Mouse (Mus musculus) T-cell, adult 2 months (primary cell): ENCODE measurements around the gene Fam163b.
A peak's percentile ranks its signal among the peaks of the same experiment; 100 is the strongest.

Source experiments
- DNase-seq: peaks from one replicate; pipeline ENCODE4 v3.0.0; 2022; ENCODE audit warnings: low spot score

Fam163b gene

DNA sequence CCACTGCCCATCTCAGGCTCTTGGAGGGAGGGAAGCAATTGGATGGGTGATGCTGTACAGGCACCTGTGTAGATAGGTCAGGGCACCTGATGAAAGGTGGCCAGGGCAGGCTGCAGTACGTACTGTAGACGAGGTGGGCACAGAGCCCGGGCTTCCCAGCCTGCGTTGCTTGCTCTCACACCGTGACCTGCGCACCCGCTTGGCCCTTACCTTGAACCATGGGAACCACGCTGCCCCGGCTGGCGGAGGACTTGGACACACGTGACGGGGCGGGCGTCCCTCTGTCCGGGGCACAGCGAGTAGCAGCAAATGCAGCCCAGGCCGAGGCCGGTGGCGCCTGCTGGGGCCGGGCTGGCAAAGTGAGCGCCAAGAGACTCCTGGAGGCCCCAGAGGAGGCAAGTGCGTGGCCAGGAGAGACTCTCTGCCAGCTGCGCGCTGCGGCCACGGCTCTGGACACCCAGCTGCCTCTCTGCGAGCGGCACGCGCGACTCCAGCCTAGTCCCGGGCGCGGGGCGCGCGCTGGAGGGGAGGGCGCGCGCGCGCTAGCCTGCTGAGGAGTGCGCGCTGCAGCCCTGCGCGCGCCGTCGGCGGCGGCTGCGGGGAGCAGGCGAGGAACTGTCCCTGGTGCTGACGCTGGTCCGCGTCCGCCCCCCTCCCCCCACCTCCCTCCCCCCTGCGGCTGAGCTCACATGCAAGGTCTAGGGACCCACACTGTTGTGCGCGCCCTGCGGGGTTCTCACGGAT is at the start of gene Fam163b:
TSS of gene Fam163b (minus strand) at position 542 of the 744 bp plus-strand sequence.
- DNase-seq, result peak; percentile 19

DNA sequence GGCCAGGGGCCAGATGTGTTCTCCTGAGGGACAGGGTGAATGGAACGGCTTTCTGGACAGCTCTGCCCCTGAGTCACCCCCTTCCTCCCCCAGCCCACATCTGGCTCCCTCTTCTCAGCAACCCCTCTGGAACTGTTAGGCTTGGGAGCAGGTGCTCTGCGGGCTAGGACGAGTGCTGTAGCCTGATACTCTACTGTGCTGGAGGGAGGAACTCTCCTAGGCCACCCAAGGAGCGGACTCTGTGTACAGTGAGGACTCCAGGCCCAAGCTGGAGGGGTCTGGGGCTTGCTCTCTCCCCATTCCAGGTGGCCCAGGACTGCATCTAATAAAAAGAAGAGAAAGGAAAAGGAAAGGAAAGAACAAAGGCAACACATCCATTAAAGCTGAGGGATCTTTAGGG is 47.7 kb upstream of the Fam163b start:
- DNase-seq, result no peak

GRCm38 (mm10) chr2:27187531-27187930 is 45.2 kb upstream of the Fam163b start:
- DNase-seq, result peak; percentile 73

DNA sequence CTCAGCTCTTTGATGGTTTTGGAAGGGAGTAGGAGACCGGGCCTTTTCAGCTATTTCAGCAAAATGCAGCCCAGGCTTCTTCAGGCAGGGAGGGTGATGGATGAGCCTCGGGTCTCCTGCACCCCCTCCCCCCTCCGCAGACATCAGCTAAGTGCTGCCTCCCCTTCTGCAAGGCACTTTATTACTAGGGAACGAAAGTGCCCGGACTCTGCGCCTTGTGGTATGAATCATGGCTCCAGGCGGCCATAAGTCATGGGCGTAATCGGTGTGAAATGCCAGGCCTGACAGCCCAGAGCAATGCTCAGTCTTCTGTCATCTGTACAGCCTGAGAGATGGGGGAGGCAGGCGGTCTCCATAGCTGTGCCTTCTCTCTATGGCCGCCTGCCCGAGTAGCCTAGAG is 41.4 kb upstream of the Fam163b start:
- no peak for DNase-seq

DNA sequence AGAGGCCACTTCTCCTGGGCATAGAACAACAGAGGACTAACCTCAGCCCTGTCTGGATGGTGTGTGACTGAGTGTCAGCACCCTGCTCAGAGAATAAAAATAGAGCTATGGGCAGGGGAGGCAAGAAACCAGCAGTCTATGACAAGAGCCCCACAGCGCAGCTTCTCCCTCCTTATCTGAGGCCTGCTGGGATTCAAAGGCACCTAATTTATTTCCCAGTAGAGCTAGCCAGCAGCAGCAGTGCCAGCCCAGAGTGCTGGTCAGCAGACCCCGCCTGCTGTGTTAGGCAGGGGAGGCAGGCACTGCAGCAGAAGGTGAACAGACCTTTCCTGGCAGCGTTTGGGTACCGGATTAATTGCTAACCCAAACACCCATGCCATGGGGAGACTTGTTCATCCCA is 39.6 kb upstream of the Fam163b start:
- no peak for DNase-seq

- DNase-seq, result no peak
Measured at GRCm38 (mm10) chr2:27179101-27179500, 36.8 kb upstream of the Fam163b start.

DNA sequence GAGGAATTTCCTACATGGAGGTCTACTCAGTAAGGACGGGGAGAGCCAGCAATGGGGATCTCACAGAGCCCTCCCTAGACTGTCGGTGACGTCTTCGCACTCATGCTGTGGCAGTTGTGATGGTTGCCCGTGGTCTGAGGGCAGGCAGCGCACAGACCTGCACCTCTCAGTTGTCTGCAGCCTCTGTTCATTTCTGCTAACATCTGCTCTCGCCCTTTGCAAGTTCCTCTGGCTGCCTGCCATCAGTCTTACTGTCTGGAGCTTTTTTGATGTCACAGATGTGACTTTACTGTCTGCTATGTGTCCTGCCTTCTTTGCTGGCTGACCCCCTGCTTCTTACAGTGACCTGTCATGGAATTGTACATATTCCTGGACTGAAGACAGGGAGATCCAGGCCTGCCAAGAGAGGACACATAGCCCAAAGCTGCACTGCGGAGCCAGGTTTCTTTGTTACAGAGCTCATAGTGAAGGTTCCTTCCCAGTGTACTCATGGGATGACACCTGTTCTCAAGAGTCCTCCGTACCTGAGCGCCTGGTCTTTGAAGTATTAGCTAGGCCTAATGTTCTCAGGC is 33.5 kb upstream of the Fam163b start:
- DNase-seq, result no peak

DNA sequence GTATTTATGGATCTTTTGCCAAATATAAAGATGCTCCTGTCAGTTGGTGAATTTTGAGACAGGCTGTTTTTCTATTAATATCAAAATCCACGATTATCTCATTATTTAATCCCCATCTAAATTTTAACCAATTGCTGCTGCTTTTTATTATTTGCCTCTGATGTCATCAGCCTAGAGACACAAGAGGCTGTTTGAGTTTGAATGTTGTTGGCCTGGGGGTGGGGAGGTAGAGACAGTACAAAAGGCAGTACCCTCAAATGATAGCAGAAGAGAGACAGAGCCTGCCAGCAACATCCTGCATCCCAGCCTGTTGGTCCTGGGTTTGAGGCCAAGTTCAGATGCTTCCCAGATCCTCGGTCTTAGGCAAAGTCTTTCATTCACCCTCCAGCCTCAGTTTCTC is 32.0 kb upstream of the Fam163b start:
- DNase-seq, result no peak

GRCm38 (mm10) chr2:27166999-27167398 is 24.7 kb upstream of the Fam163b start:
- no peak for DNase-seq

DNA sequence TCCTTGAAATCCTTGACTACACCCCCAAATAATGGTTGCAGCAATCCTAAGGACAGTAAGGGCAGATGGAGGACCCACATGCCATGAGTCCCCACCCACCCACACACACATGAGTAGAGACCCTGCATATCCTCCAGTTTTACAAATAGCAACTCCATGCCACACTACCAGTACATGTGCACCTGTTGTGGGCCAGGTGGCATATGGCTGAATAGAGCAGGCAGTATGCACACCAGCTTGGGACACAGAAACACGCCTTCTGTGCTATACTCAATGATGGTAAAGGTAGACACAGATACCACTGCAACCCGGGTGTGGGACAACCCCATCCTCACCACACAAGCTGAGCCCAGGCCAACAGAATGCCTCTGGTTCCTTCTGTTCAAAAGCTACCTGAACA is 23.8 kb upstream of the Fam163b start:
- no peak for DNase-seq

GRCm38 (mm10) chr2:27164796-27165590 is 22.7 kb upstream of the Fam163b start, which contains the start of gene Dbh:
Gene Dbh, plus strand, starts transcription at chr2:27165233.
- DNase-seq, result no peak

- DNase-seq, result no peak
Measured at GRCm38 (mm10) chr2:27163851-27164250, 21.6 kb upstream of the Fam163b start.

GRCm38 (mm10) chr2:27162656-27163055 is 20.4 kb upstream of the Fam163b start:
- no peak for DNase-seq

- no peak for DNase-seq
Measured at GRCm38 (mm10) chr2:27161526-27161925, 19.2 kb upstream of the Fam163b start.

DNA sequence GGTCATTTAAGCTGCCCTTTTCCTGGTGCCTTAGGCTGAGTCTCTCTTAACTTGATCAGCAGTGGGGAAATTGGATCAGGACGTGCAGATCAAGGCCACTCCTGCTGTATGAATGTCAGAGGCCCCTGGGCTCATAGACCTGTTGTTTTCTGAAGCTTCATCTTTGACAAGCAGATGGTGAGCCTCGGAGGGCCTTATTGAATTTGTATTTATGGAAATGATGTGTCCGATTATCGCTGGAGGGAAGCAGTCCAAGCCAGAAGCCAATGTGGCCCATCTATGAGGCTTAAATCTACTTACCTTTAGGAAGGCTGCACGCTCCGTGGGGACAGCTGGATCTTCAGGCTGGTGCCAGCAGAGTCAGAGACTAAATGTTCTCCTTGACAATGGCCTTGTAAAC is 14.3 kb upstream of the Fam163b start:
- DNase-seq, result no peak

DNA sequence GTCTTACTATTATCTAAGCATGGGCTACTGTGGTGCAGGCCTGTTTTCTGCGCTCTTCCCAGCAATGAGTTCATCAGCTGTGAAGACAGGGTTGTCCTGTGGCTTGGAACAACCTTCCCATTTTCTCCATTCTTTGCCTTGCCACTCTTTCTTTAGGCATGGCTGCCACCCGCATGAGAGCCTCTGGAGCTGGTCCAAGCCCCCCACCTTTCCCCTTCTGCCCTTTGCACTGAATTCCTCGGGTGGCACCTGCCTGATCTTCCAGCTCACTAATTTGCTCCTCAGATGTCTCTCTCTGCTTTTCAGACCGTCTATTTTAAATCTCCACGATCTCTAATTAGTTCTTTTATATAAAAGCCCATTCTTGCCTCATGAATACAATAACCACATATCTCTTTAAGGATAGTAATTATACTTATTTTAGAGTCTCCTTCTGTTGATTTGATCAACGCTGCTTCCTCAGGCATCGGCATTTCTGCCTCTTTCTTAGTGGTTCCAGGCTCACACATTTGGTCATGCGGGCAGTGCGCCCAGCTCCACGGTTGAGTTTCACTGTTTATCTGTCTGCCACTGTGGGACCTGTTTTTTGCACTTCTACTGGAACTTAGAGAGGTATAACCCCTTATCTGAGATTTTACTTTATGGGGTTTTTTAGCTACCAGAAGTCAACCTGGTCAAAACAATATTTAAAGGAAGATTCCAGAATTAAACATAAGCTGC is 12.3 kb upstream of the Fam163b start:
- no peak for DNase-seq

- DNase-seq, result no peak
Measured at GRCm38 (mm10) chr2:27149457-27149856, 7.2 kb upstream of the Fam163b start.

GRCm38 (mm10) chr2:27146840-27147239 is 4.5 kb upstream of the Fam163b start:
- DNase-seq, result no peak

DNA sequence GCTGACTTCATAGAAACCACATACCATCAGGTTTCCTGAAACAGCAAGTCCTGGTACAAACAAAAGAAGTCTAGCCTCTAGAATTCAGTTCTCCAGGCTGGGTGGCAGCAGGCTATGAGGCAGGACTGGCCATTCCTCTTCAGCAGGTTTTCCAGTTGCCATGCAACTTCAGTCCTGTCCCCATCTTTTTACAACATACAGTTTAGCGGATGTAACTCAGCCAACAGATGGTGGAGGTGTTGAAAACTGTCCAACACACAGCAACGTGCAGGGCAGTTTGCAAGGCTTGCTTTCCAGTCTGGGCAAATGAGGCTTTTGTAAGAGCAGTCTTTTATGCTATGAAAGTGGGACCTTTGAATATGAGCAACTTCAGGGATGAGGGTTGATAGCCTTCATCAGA is 2.7 kb upstream of the Fam163b start:
- no peak for DNase-seq

DNA sequence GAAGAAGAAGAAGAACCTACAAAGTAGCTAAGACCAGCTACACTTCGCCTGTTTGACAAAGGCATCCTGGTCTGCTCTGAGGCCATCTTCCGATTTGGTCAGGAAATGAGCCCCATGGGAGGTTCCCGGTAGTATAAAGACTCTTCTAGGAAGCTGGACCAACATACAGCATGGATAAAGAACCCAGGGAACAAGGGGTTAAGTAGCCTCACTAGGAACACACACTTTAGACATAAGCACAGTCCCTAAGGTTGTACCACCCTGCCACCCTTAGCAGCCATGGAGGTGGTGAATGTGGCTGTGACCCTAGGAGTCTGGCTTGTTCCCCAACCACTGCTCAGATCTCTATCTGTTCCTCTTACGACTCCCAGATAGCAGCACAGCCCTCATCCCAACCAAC is 3.9 kb downstream of the Fam163b start:
- no peak for DNase-seq

DNA sequence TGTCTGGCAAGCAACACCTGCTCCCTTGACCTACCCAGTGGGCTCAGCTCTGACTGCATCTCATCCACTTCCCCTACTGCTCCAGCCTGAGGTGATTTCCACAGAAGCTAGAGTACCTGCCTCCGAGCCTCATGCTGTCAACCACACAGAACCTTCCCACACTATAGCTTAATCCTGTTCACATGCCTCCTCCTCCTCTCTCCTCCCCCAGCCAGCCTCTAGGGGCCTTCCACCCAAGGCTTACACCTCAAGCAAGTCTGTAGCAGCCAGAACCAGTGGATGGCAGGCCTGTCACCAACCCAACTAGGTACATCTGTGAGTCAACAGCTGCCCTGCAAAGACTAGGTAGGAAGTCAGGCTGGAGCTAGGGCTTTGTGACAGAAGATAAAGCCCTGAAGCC is 5.5 kb downstream of the Fam163b start:
- DNase-seq, result no peak

GRCm38 (mm10) chr2:27136336-27136735 is 6.0 kb downstream of the Fam163b start:
- DNase-seq, result no peak
